Comparison of ENCODE assay signal across 20 mouse cellular contexts in the genomic region with DNA sequence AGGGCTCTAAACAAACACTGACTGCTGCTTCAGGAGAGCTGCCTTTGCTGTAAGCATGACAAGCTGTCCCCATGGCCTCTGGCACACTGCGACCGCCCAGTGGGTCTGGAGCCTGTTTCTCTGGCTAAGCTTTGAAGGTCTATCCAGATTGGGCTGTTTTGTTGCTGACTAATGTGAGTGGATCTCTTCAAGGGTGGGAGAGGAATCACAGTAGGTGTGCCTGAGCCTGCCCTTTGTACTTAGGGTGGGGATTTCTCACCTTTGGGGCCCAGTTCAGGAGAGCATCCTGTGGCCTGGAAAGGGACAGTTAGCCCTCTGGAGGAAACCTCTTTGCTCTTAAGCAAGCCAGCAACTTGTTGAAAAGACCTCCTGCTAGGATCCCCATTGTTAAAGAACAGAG. TPM values are rescaled to one million over a fixed set of nuclear protein-coding genes. Genes with fewer than 3 reads are reported as not detected.
A peak's percentile ranks its signal among the peaks of the same experiment; 100 is the strongest.
DNase-seq lines count a peak whose midpoint lies in the region; ATAC-seq lines count a peak whose summit lies in the region.
"Had no signal": no experiment of that assay in that cellular context is flagged by ENCODE, and none has a peak within 500 bp of the region (broad histone marks: within the 10 kb centered on the region; RNA-seq: fewer than 3 reads in every experiment).

No protein-coding gene starts in this region.

- no peak overlapping the region for H3K4me2 ChIP-seq in liver, embryonic 16.5 days (ENCODE audit: low read depth, low read length)
- H3K4me2 ChIP-seq in liver, embryonic 11.5 days: no peak overlapping the region
- H3K4me2 ChIP-seq in stomach, embryonic 15.5 days: peak overlapping the region; percentile 13; the same call in 1 of the 2 replicates
- H3K4me2 ChIP-seq: liver, embryonic 15.5 days had no signal

- H3K27ac ChIP-seq in liver, embryonic 16.5 days (ENCODE audit: low read length): no peak overlapping the region
- no peak overlapping the region for H3K27ac ChIP-seq in liver, embryonic 11.5 days (ENCODE audit: low read depth, low read length)
- 0 out of 2 replicates have a peak overlapping the region, but pooled peaks have one; percentile 12 for H3K27ac ChIP-seq in embryonic facial prominence, embryonic 10.5 days (replicated peaks)
- peak overlapping the region; percentile 79 for H3K27ac ChIP-seq in stomach, embryonic 15.5 days
- H3K27ac ChIP-seq: gastrocnemius, adult 2 months; liver, embryonic 15.5 days; midbrain, embryonic 10.5 days had no signal

- no peak for DNase-seq in liver, embryonic 11.5 days (ENCODE audit: low spot score)
- peak; percentile 6 for DNase-seq in MN1 (ENCODE audit: low spot score)
- no peak for DNase-seq in embryonic facial prominence, embryonic 10.5 days (ENCODE audit: low spot score)
- no peak for DNase-seq in left cerebral cortex, adult 8-10 months (ENCODE audit: low spot score in 2 of 2)
- no peak for DNase-seq in lung, postnatal 14 days
- DNase-seq: adrenal gland, adult 8-10 months; cerebellum, postnatal 14 days; gastrocnemius, adult 2 months; heart, adult 18-20 months; heart, postnatal 4 days; kidney, adult 11 months; kidney, postnatal 4 days; lung, postnatal 36 days had no signal

- 65% methylated on average over 2 of the region's 2 CpGs for WGBS in liver, embryonic 16.5 days (ENCODE audit: insufficient replicate concordance)
- WGBS in liver, embryonic 11.5 days: 73% methylated on average over 2 of the region's 2 CpGs
- 43% methylated on average over 2 of the region's 2 CpGs for WGBS in embryonic facial prominence, embryonic 10.5 days
- WGBS in stomach, embryonic 15.5 days: 64% methylated on average over 2 of the region's 2 CpGs

- no peaks in the 10 kb centered on the region for H3K27me3 ChIP-seq in liver, embryonic 16.5 days (ENCODE audit: control insufficient read depth, insufficient read depth, low read depth, low read length)
- no peaks in the 10 kb centered on the region; the same call in 1 of the 2 replicates for H3K27me3 ChIP-seq in liver, embryonic 11.5 days (replicated peaks; ENCODE audit: control insufficient read depth, insufficient read depth, low read length)
- H3K27me3 ChIP-seq in embryonic facial prominence, embryonic 10.5 days (replicated peaks; ENCODE audit: low read depth, poor library complexity, severe bottlenecking): peaks cover 27% of the 10 kb centered on the region
- no peaks in the 10 kb centered on the region for H3K27me3 ChIP-seq in stomach, embryonic 15.5 days (replicated peaks)
- H3K27me3 ChIP-seq: liver, embryonic 15.5 days had no signal

- no peak overlapping the region for H3K9ac ChIP-seq in liver, embryonic 16.5 days (ENCODE audit: low read depth, low read length)
- no peak overlapping the region for H3K9ac ChIP-seq in liver, embryonic 11.5 days (ENCODE audit: low read depth, low read length)
- no peak overlapping the region for H3K9ac ChIP-seq in stomach, embryonic 15.5 days
- H3K9ac ChIP-seq: liver, embryonic 15.5 days had no signal

- no peaks in the 10 kb centered on the region for H3K36me3 ChIP-seq in liver, embryonic 16.5 days (ENCODE audit: control insufficient read depth, insufficient read depth)
- no peaks in the 10 kb centered on the region for H3K36me3 ChIP-seq in liver, embryonic 11.5 days (ENCODE audit: control insufficient read depth, insufficient read depth, low read length)
- peaks cover 45% of the 10 kb centered on the region for H3K36me3 ChIP-seq in embryonic facial prominence, embryonic 10.5 days (replicated peaks)
- no peaks in the 10 kb centered on the region for H3K36me3 ChIP-seq in stomach, embryonic 15.5 days
- H3K36me3 ChIP-seq: liver, embryonic 15.5 days; midbrain, embryonic 10.5 days had no signal

- H3K4me1 ChIP-seq in liver, embryonic 16.5 days (ENCODE audit: control insufficient read depth, low read depth, low read length): peaks cover 11% of the 10 kb centered on the region
- H3K4me1 ChIP-seq in liver, embryonic 11.5 days (replicated peaks; ENCODE audit: control insufficient read depth, insufficient read depth, low read length): peaks cover 16% of the 10 kb centered on the region
- H3K4me1 ChIP-seq in embryonic facial prominence, embryonic 10.5 days: peaks cover 66% of the 10 kb centered on the region
- H3K4me1 ChIP-seq in stomach, embryonic 15.5 days: peaks cover 19% of the 10 kb centered on the region

- H3K4me3 ChIP-seq in liver, embryonic 16.5 days (ENCODE audit: low read depth, low read length): no peak overlapping the region
- H3K4me3 ChIP-seq in liver, embryonic 11.5 days (ENCODE audit: low read depth, low read length): no peak overlapping the region
- H3K4me3 ChIP-seq in embryonic facial prominence, embryonic 10.5 days: no peak overlapping the region
- H3K4me3 ChIP-seq in stomach, embryonic 15.5 days (replicated peaks): no peak overlapping the region
- H3K4me3 ChIP-seq: erythroblast, embryonic 14.5 days; gastrocnemius, adult 2 months; liver, embryonic 15.5 days; midbrain, embryonic 10.5 days had no signal

- no peaks in the 10 kb centered on the region for H3K9me3 ChIP-seq in liver, embryonic 16.5 days (replicated peaks; ENCODE audit: control insufficient read depth, low read length)
- H3K9me3 ChIP-seq in liver, embryonic 11.5 days (ENCODE audit: control insufficient read depth, low read length): no peaks in the 10 kb centered on the region
- H3K9me3 ChIP-seq in embryonic facial prominence, embryonic 10.5 days: no peaks in the 10 kb centered on the region
- H3K9me3 ChIP-seq in stomach, embryonic 15.5 days: no peaks in the 10 kb centered on the region
- H3K9me3 ChIP-seq: liver, embryonic 15.5 days; midbrain, embryonic 10.5 days had no signal

- 0 out of 2 replicates have a peak, but pooled peaks have one; percentile 33 for ATAC-seq in liver, embryonic 16.5 days (ENCODE audit: low read depth)
- no peak for ATAC-seq in liver, embryonic 11.5 days (replicated peaks; ENCODE audit: low FRiP score)
- ATAC-seq in stomach, embryonic 15.5 days (ENCODE audit: insufficient read depth, low FRiP score, low read depth): peak; percentile 47
- ATAC-seq: forebrain, embryonic 16.5 days had no signal

RNA-seq across cellular contexts. Expression of gene Rbp1, which starts 10.3 kb away (rescaled TPM):
- polyA plus RNA-seq in liver, embryonic 16.5 days (2015; fragmentation: Nextera tagmentation; extraction: Ambion mirVana): 45.1 and 47.3 TPM in 2 replicates
- polyA plus RNA-seq in liver, embryonic 11.5 days (2014; fragmentation: Nextera tagmentation; extraction: Ambion mirVana): 49.7 and 54.1 TPM in 2 replicates
- polyA plus RNA-seq in embryonic facial prominence, embryonic 10.5 days (2016; fragmentation: Nextera tagmentation; extraction: Ambion mirVana): 54.4 and 63.0 TPM in 2 replicates
- 65.2 and 79.9 TPM in 2 replicates for polyA plus RNA-seq in stomach, embryonic 15.5 days (2015; fragmentation: Nextera tagmentation; extraction: Ambion mirVana)
- total RNA-seq in left cerebral cortex, adult 8-10 months (2022): 1 to 10 TPM; 4.9 to 6.4 (median 5.8) TPM

RNA-seq across cellular contexts. Expression of gene Rbp2, which starts 52.9 kb away (rescaled TPM):
- polyA plus RNA-seq in liver, embryonic 16.5 days (2015; fragmentation: Nextera tagmentation; extraction: Ambion mirVana): 55.2 and 99.5 TPM in 2 replicates
- polyA plus RNA-seq in liver, embryonic 11.5 days (2014; fragmentation: Nextera tagmentation; extraction: Ambion mirVana): 1.9 and 2.9 TPM in 2 replicates
- polyA plus RNA-seq in embryonic facial prominence, embryonic 10.5 days (2016; fragmentation: Nextera tagmentation; extraction: Ambion mirVana): 0.44 and 0.65 TPM in 2 replicates
- polyA plus RNA-seq in stomach, embryonic 15.5 days (2015; fragmentation: Nextera tagmentation; extraction: Ambion mirVana): 69.8 and 72.8 TPM in 2 replicates
- not detected for total RNA-seq in left cerebral cortex, adult 8-10 months (2022)
- total RNA-seq: adrenal gland, adult 8-10 months; gastrocnemius, adult 2 months; heart, adult 18-20 months; heart, postnatal 4 days; left cerebral cortex, adult 18-20 months had no signal
- polyA plus RNA-seq: erythroblast, embryonic 14.5 days; forebrain, embryonic 16.5 days had no signal

Comparison
In these comparisons a context has a peak if more than half of its experiments do, and no peak if none do; other contexts are left out.
1. RNA of gene Rbp2, which starts 52.9 kb away (polyA plus RNA-seq): 55.2 to 99.5 TPM in liver, embryonic 16.5 days and 69.8 to 72.8 TPM in stomach, embryonic 15.5 days; 1.9 to 2.9 TPM in liver, embryonic 11.5 days and 0.44 to 0.65 TPM in embryonic facial prominence, embryonic 10.5 days; every median in the first group is over 10 times any median in the second.
2. H3K27ac ChIP-seq: peak in embryonic facial prominence, embryonic 10.5 days (single experiment) and stomach, embryonic 15.5 days (single experiment); none in liver, embryonic 16.5 days (single experiment) and liver, embryonic 11.5 days (single experiment).